Mouse (Mus musculus) myocyte (in vitro differentiated cells): ENCODE results near the gene Mapk8ip2. TPM values are rescaled to one million over a fixed set of nuclear protein-coding genes. Genes with fewer than 3 reads are reported as not detected.

Experiments
- H3K27me3 ChIP-seq: one replicate; pipeline ENCODE4 v1.6.1; 2011; ENCODE audit not compliant: control insufficient read depth, insufficient read depth, insufficient read length
- H3K36me3 ChIP-seq: one replicate; pipeline ENCODE4 v1.6.1; 2011; ENCODE audit not compliant: control insufficient read depth, insufficient read depth
- H3K4me2 ChIP-seq: one replicate; pipeline ENCODE4 v1.6.1; 2011; ENCODE audit warnings: low read depth, control low read depth
- H3K4me3 ChIP-seq: one replicate; pipeline ENCODE4 v1.5.1; 2011; ENCODE audit warnings: mild to moderate bottlenecking, control low read depth, moderate library complexity
- H3K79me2 ChIP-seq: one replicate; pipeline ENCODE4 v1.6.1; 2011; ENCODE audit not compliant: control insufficient read depth, insufficient read depth
- H3ac ChIP-seq: one replicate; pipeline ENCODE4 v1.6.1; 2011; ENCODE audit not compliant: control insufficient read depth, insufficient read length
- CEBPB ChIP-seq: IDR thresholded peaks from 2 replicates; pipeline ENCODE4 v1.6.1; 2011; ENCODE audit warnings: mild to moderate bottlenecking, moderate library complexity; ENCODE audit not compliant: poor library complexity, insufficient read depth, severe bottlenecking
- E2F4 ChIP-seq: IDR thresholded peaks from one replicate; pipeline ENCODE4 v1.6.1; 2011; ENCODE audit warnings: mild to moderate bottlenecking, control low read depth, moderate library complexity; ENCODE audit not compliant: insufficient read depth
- MAX ChIP-seq: IDR thresholded peaks from one replicate; pipeline ENCODE4 v1.6.1; 2011; ENCODE audit warnings: low read depth, mild to moderate bottlenecking, control low read depth
- MYOD1 ChIP-seq, 3 experiments: IDR thresholded peaks; one replicate each; pipeline ENCODE4 v1.6.1; 2011; ENCODE audit warnings: control low read depth in 2 of 3, low read depth in 2 of 3, mild to moderate bottlenecking in 2 of 3, moderate library complexity in 1 of 3; ENCODE audit not compliant: insufficient read length in 2 of 3, control insufficient read depth in 1 of 3
- MYOG ChIP-seq, 3 experiments: IDR thresholded peaks; one replicate each; pipeline ENCODE4 v1.6.1; 2011; ENCODE audit warnings: control low read depth in 2 of 3, low read depth in 2 of 3, mild to moderate bottlenecking in 2 of 3; ENCODE audit not compliant: insufficient read length in 2 of 3, control insufficient read depth in 1 of 3, insufficient read depth in 1 of 3
- POLR2A ChIP-seq: IDR thresholded peaks from one replicate; pipeline ENCODE4 v1.6.1; 2011; ENCODE audit warnings: low read depth, mild to moderate bottlenecking, control low read depth, moderate library complexity; ENCODE audit not compliant: insufficient read length
- POLR2AphosphoS2 ChIP-seq: IDR thresholded peaks from one replicate; pipeline ENCODE4 v1.6.1; 2011; ENCODE audit warnings: low read depth, control low read depth; ENCODE audit not compliant: insufficient read length
- REST ChIP-seq: IDR thresholded peaks from one replicate; pipeline ENCODE4 v1.6.1; 2011; ENCODE audit warnings: mild to moderate bottlenecking, control low read depth, moderate library complexity; ENCODE audit not compliant: insufficient read depth, insufficient read length
- SRF ChIP-seq: IDR thresholded peaks from one replicate; pipeline ENCODE4 v1.6.1; 2011; ENCODE audit warnings: low read depth; ENCODE audit not compliant: control insufficient read depth, insufficient read length
- TCF12 ChIP-seq: IDR thresholded peaks from one replicate; pipeline ENCODE4 v1.6.1; 2011; ENCODE audit warnings: mild to moderate bottlenecking, control low read depth; ENCODE audit not compliant: poor library complexity, insufficient read depth, severe bottlenecking
- TCF3 ChIP-seq: IDR thresholded peaks from one replicate; pipeline ENCODE4 v1.6.1; 2011; ENCODE audit warnings: low read depth, control low read depth; ENCODE audit not compliant: insufficient read length
- USF1 ChIP-seq: IDR thresholded peaks from one replicate; pipeline ENCODE4 v1.6.1; 2011; ENCODE audit warnings: low read depth, mild to moderate bottlenecking, control low read depth, moderate library complexity
- polyA plus RNA-seq: library from polyadenylated mRNA; unstranded; fragments of >200 nt; fragmentation: generic; extraction: Trizol; gene quantifications from one replicate; pipeline ENCODE4 v1.2.1, GENCODE M21; 2012; ENCODE audit warnings: missing spikeins

The Mapk8ip2 gene
- polyA plus RNA-seq, 1 experiment, result 0.01 TPM

- Histone ChIP-seq H3K27me3 (no peaks in the 10 kb centered on the region), H3K4me2 (no peak overlapping the region), H3K4me3 (no peak overlapping the region), H3K79me2 (no peaks in the 10 kb centered on the region), H3ac (no peak overlapping the region), H3K36me3 (no peaks in the 10 kb centered on the region)
- no peak for TF ChIP-seq SRF
Observed at GRCm38 (mm10) chr15:89473921-89474320, 20.2 kb downstream of the Mapk8ip2 start.

- Histone ChIP-seq H3K4me2 (peak overlapping the region; percentile 92), H3K79me2 (no peaks in the 10 kb centered on the region), H3K27me3 (no peaks in the 10 kb centered on the region), H3K36me3 (no peaks in the 10 kb centered on the region), H3ac (no peak overlapping the region), H3K4me3 (peak overlapping the region; percentile 46)
- TF ChIP-seq CEBPB (no peak), MAX (no peak), POLR2AphosphoS2 (no peak), MYOG (IDR thresholded peaks at IDR 0.05; ENCODE audit: control insufficient read depth in 1 of 3, insufficient read depth in 1 of 3, insufficient read length in 2 of 3, low read depth in 2 of 3) (no peak), TCF3 (no peak), REST (no peak), TCF12 (no peak), SRF (no peak), POLR2A (no peak), USF1 (no peak), MYOD1 (IDR thresholded peaks at IDR 0.05; ENCODE audit: control insufficient read depth in 1 of 3, insufficient read length in 2 of 3, low read depth in 2 of 3) (no peak), E2F4 (no peak)
Observed at GRCm38 (mm10) chr15:89474596-89475292, 21.0 kb downstream of the Mapk8ip2 start.

GRCm38 (mm10) chr15:89475293-89475600, 21.5 kb downstream of the Mapk8ip2 start:
- Histone ChIP-seq H3K27me3 (no peaks in the 10 kb centered on the region), H3ac (no peak overlapping the region), H3K79me2 (no peaks in the 10 kb centered on the region), H3K4me3 (peak overlapping the region; percentile 46), H3K36me3 (no peaks in the 10 kb centered on the region), H3K4me2 (peak overlapping the region; percentile 92)
- no peak for TF ChIP-seq POLR2AphosphoS2
- TF ChIP-seq MAX, result no peak
- TF ChIP-seq MYOD1 (IDR thresholded peaks at IDR 0.05; ENCODE audit: control insufficient read depth in 1 of 3, insufficient read length in 2 of 3, low read depth in 2 of 3), result no peak
- no peak for TF ChIP-seq TCF12
- no peak for TF ChIP-seq MYOG (IDR thresholded peaks at IDR 0.05; ENCODE audit: control insufficient read depth in 1 of 3, insufficient read depth in 1 of 3, insufficient read length in 2 of 3, low read depth in 2 of 3)
- TF ChIP-seq TCF3, result no peak
- no peak for TF ChIP-seq CEBPB
- no peak for TF ChIP-seq REST
- TF ChIP-seq POLR2A, result no peak
- TF ChIP-seq SRF, result no peak
- no peak for TF ChIP-seq E2F4
- no peak for TF ChIP-seq USF1

- peak overlapping the region; percentile 46 for H3K4me3 ChIP-seq
- TF ChIP-seq POLR2A (peak; percentile 96), USF1 (peak; percentile 96), E2F4 (no peak), POLR2AphosphoS2 (peak; percentile 92), SRF (no peak), MYOD1 (IDR thresholded peaks at IDR 0.05; ENCODE audit: control insufficient read depth in 1 of 3, insufficient read length in 2 of 3, low read depth in 2 of 3) (no peak), MYOG (IDR thresholded peaks at IDR 0.05; ENCODE audit: control insufficient read depth in 1 of 3, insufficient read depth in 1 of 3, insufficient read length in 2 of 3, low read depth in 2 of 3) (no peak), CEBPB (no peak), MAX (no peak)
- H3K4me2 ChIP-seq, result peak overlapping the region; percentile 92
- H3K27me3 ChIP-seq, result no peaks in the 10 kb centered on the region
- no peaks in the 10 kb centered on the region for H3K36me3 ChIP-seq
- H3ac ChIP-seq, result peak overlapping the region; percentile 11
- H3K79me2 ChIP-seq, result no peaks in the 10 kb centered on the region
Observed at GRCm38 (mm10) chr15:89475611-89476474, 22.1 kb downstream of the Mapk8ip2 start.

GRCm38 (mm10) chr15:89476475-89476815, 22.7 kb downstream of the Mapk8ip2 start:
- Histone ChIP-seq H3K27me3 (no peaks in the 10 kb centered on the region), H3K4me3 (peak overlapping the region; percentile 46), H3ac (peak overlapping the region; percentile 11), H3K4me2 (peak overlapping the region; percentile 92), H3K36me3 (no peaks in the 10 kb centered on the region), H3K79me2 (no peaks in the 10 kb centered on the region)
- TF ChIP-seq TCF3 (no peak), MYOG (IDR thresholded peaks at IDR 0.05; ENCODE audit: control insufficient read depth in 1 of 3, insufficient read depth in 1 of 3, insufficient read length in 2 of 3, low read depth in 2 of 3) (no peak), REST (no peak), TCF12 (no peak), MYOD1 (IDR thresholded peaks at IDR 0.05; ENCODE audit: control insufficient read depth in 1 of 3, insufficient read length in 2 of 3, low read depth in 2 of 3) (no peak), USF1 (no peak), E2F4 (no peak), SRF (no peak), POLR2AphosphoS2 (no peak), CEBPB (no peak)
